Comparison of ENCODE assay signal across 19 mouse cellular contexts in genomic region chr2:103220871-103221270, GRCm38 (mm10).
"Had no signal": no experiment of that assay in that cellular context is flagged by ENCODE, and none has a peak within 500 bp of the region (broad histone marks: within the 10 kb centered on the region; RNA-seq: fewer than 3 reads in every experiment).

No protein-coding gene starts in this region.

- H3K4me3 ChIP-seq: lung, embryonic 15.5 days; midbrain, embryonic 10.5 days; midbrain, embryonic 12.5 days; myocyte; neural tube, embryonic 13.5 days; neural tube, embryonic 15.5 days had no signal

- H3K4me2 ChIP-seq: lung, embryonic 15.5 days; midbrain, embryonic 12.5 days; neural tube, embryonic 13.5 days; neural tube, embryonic 15.5 days had no signal

- H3K27me3 ChIP-seq: lung, embryonic 15.5 days; midbrain, embryonic 12.5 days; neural tube, embryonic 13.5 days; neural tube, embryonic 15.5 days had no signal

- H3K9me3 ChIP-seq: lung, embryonic 15.5 days; midbrain, embryonic 10.5 days; midbrain, embryonic 12.5 days; neural tube, embryonic 13.5 days; neural tube, embryonic 15.5 days had no signal

- H3K27ac ChIP-seq: lung, embryonic 15.5 days; midbrain, embryonic 10.5 days; midbrain, embryonic 12.5 days; neural tube, embryonic 13.5 days; neural tube, embryonic 15.5 days had no signal

- H3K4me1 ChIP-seq: lung, embryonic 15.5 days; midbrain, embryonic 10.5 days; midbrain, embryonic 12.5 days; neural tube, embryonic 13.5 days; neural tube, embryonic 15.5 days had no signal

- DNase-seq: lung, adult 2 months; lung, postnatal 4 days; midbrain, embryonic 14.5 days; retina, postnatal 1 day; right cerebral cortex, adult 18-20 months; right cerebral cortex, postnatal 25 days; right cerebral cortex, postnatal 4 days; spleen, adult 18-20 months; thymus, adult 18-20 months; thymus, postnatal 14 days; thymus, postnatal 36 days had no signal

- H3K36me3 ChIP-seq: lung, embryonic 15.5 days; midbrain, embryonic 10.5 days; midbrain, embryonic 12.5 days; neural tube, embryonic 13.5 days; neural tube, embryonic 15.5 days had no signal

- ATAC-seq: lung, postnatal 0 days; midbrain, embryonic 16.5 days had no signal

- H3K9ac ChIP-seq: lung, embryonic 15.5 days; midbrain, embryonic 12.5 days; neural tube, embryonic 13.5 days; neural tube, embryonic 15.5 days had no signal
